Mouse (Mus musculus) liver, embryonic 14.5 days (tissue): ENCODE data around the gene Ano5.

Source experiments
- CTCF ChIP-seq: IDR thresholded peaks from 2 replicates; pipeline ENCODE4 v1.5.1; 2016; ENCODE audit warnings: antibody characterized with exemption, low read depth, control low read depth
- EP300 ChIP-seq: IDR thresholded peaks from 2 replicates; pipeline ENCODE4 v1.6.1; 2016; ENCODE audit warnings: antibody characterized with exemption, low read depth

DNA sequence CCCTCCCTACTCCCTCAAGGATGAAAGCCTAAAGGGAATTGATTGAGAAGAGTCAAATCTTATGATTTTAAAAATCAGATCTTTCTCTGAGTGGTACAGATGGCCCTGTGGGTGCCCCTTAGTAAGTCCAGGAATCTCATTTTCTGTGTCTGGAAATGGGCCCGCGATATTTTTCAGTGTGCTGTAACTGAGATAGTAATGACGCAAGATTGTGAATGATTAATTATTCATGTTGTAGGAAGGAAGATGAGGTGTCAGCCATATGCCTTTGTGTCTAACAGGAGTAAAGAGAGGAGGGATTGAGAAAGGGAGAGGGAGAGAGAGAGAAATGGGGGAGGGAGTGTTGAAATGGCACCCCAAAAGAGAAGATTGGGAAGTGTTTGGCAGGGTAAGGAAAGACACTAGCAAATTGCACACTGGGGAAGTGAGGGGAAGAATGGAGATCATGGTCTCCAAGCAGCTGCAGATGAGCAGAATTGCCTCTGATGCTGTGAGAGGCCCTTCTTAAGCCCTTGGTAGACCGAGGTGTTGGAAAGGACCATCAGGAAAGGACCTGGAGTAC is 113.6 kb downstream of the Ano5 start:
- no peak for TF ChIP-seq CTCF
- TF ChIP-seq EP300, result no peak
